Mouse (Mus musculus): ENCODE results near the gene Col27a1.

DNA sequence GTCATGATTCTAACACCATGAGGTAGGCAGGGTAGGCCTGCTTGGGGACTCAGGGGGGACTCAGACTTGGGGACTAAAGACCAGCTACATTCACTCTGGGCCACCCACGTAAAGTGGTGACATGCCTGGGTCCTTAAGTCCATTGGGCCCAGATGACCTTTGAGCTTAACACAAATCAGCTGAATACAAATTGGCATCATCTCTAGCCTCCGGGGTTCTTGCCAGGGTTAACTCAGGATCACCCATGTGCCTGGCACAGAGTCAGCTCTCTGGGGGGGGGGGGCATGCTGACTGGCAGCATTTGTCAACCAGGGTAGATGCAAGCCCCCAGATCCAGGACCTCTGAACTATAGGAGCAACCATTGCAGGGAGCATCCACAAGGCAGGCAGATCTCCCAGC, 42.6 kb downstream of the Col27a1 start:
- TF ChIP-seq CTCF (IDR thresholded peaks at IDR 0.05; ENCODE audit: low read depth, low read length) (no peak), POLR2A (IDR thresholded peaks at IDR 0.05; ENCODE audit: extremely low read depth, insufficient read depth, low read length) (no peak)

Data from liver, adult 2 months (tissue).